Mouse (Mus musculus): ENCODE results near the gene Cdk9.

DNA sequence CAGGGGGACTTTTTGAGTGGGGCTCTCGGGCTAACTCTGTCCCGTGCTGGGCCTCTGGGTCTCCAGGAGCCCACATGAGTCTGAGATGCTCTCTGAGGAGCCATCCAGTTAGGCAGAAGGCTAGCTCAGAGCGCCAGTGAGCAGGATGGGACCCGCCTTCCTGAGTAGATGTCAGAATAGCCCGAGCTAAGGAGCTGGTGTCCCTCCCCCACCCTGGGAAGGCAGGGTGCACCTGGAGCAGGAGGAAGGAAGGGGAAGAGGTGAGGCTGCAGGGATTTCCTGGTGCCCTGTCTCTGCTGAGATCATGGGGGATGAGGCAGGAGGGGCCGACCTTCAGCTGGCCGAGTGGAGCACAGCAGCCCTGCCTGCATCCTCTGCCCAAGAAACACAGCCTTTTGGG, 15.6 kb upstream of the Cdk9 start:
- TF ChIP-seq CTCF (conservative IDR thresholded peaks at IDR 0.05; ENCODE audit: low read length) = no peak
- TF ChIP-seq NANOG (IDR thresholded peaks at IDR 0.05; ENCODE audit: borderline replicate concordance, low read length) = no peak

Measured in E14TG2a.4 (cell line).